Mouse (Mus musculus): ENCODE results near the gene Tmem234.

Tmem234 gene

GRCm38 (mm10) chr4:129672083-129672877, 71.8 kb downstream of the Tmem234 start, which contains the start of gene Kpna6:
Gene Kpna6 (minus strand): TSS chr4:129672767.
- peak; percentile 78 for DNase-seq (ENCODE audit: low spot score)

GRCm38 (mm10) chr4:129672878-129673449, 72.5 kb downstream of the Tmem234 start:
- DNase-seq (ENCODE audit: low spot score): no peak
